ENCODE assay signal across 10 mouse cellular contexts in the genomic region with DNA sequence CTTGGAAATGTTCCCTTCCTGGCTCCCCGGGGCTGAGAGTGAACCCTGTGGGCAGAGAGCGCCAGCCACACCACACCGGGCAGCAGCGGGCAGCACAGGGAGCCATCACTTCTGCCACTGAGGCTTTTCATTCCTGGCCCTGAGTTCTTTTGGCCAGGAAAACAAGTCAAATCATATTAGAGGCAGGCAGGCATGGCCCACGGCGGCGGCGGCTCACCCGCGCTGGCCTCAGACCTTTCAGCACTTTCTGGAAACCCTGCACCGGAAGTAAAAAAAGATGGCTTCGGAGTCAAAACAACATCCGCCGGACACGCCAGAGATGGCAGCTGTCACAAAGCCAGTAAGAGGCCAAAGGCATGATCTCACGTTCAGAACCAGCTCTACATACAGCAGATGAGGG. TPM values are rescaled to one million over a fixed set of nuclear protein-coding genes. Genes with fewer than 3 reads are reported as not detected.
DNase-seq lines count a peak whose midpoint lies in the region; ATAC-seq lines count a peak whose summit lies in the region.
"Had no signal": no experiment of that assay in that cellular context is flagged by ENCODE, and none has a peak within 500 bp of the region (broad histone marks: within the 10 kb centered on the region; RNA-seq: fewer than 3 reads in every experiment).

No protein-coding gene starts in this region.

- no peaks in the 10 kb centered on the region for H3K27me3 ChIP-seq in kidney, embryonic 16.5 days (ENCODE audit: insufficient read depth, low read length)
- H3K27me3 ChIP-seq: forebrain, embryonic 12.5 days; midbrain, embryonic 12.5 days had no signal

- ATAC-seq in kidney, embryonic 16.5 days (ENCODE audit: low FRiP score, low TSS enrichment) = no peak
- ATAC-seq in inflammation-experienced regulatory T-cells, adult 6 months = no peak

- H3K4me2 ChIP-seq in kidney, embryonic 16.5 days (replicated peaks; ENCODE audit: low read depth, low read length) = no peak overlapping the region
- H3K4me2 ChIP-seq: forebrain, embryonic 12.5 days; midbrain, embryonic 12.5 days had no signal

- H3K4me1 ChIP-seq in kidney, embryonic 16.5 days (ENCODE audit: insufficient read depth, low read length) = peaks cover 16% of the 10 kb centered on the region

- H3K27ac ChIP-seq in kidney, embryonic 16.5 days (ENCODE audit: low read length) = no peak overlapping the region
- H3K27ac ChIP-seq: forebrain, embryonic 12.5 days; midbrain, embryonic 12.5 days had no signal

- peak; percentile 39 for DNase-seq in kidney, adult 18-20 months
- DNase-seq in cerebellum, postnatal 10 days = peak; percentile 52 to 74
- peak; percentile 53 for DNase-seq in heart, adult 8-10 months (ENCODE audit: low spot score)
- peak; percentile 51 for DNase-seq in kidney, postnatal 14 days
- DNase-seq in left cerebral cortex, adult 8-10 months (ENCODE audit: low spot score in 2 of 2) = no peak
- DNase-seq: right cerebral cortex, postnatal 25 days had no signal

- no peak overlapping the region for H3K9ac ChIP-seq in kidney, embryonic 16.5 days (replicated peaks; ENCODE audit: low read length)
- H3K9ac ChIP-seq: forebrain, embryonic 12.5 days; midbrain, embryonic 12.5 days had no signal

- WGBS in kidney, embryonic 16.5 days = 55% methylated on average over 16 of the region's 16 CpGs

- H3K4me3 ChIP-seq in kidney, embryonic 16.5 days (ENCODE audit: low read length) = no peak overlapping the region
- H3K4me3 ChIP-seq: forebrain, embryonic 12.5 days; midbrain, embryonic 12.5 days had no signal

- no peaks in the 10 kb centered on the region for H3K9me3 ChIP-seq in kidney, embryonic 16.5 days (ENCODE audit: low read length)
- H3K9me3 ChIP-seq: forebrain, embryonic 12.5 days; midbrain, embryonic 12.5 days had no signal

- no peaks in the 10 kb centered on the region for H3K36me3 ChIP-seq in kidney, embryonic 16.5 days (ENCODE audit: insufficient read depth, low read length)
- H3K36me3 ChIP-seq: forebrain, embryonic 12.5 days; midbrain, embryonic 12.5 days had no signal

RNA-seq across cellular contexts. Expression of a gene that starts 9.3 kb away (rescaled TPM):
- 19.3 and 19.8 TPM in 2 replicates for polyA plus RNA-seq in kidney, embryonic 16.5 days (2015; fragmentation: Nextera tagmentation; extraction: Ambion mirVana)
- total RNA-seq in heart, adult 8-10 months (2022) = 1 to 10 TPM; 2.2 to 3.6 (median 3.1) TPM
- polyA plus RNA-seq in inflammation-experienced regulatory T-cells, adult 6 months (2017; shearing (Covaris generic)) = 1 to 10 TPM; 2.6 to 5.2 (median 3.6) TPM
- total RNA-seq in left cerebral cortex, adult 8-10 months (2022) = 10 to 100 TPM; 11.8 to 13.6 (median 12.9) TPM

Comparison
In these comparisons a context has a peak if more than half of its experiments do, and no peak if none do; other contexts are left out.
1. DNase-seq: peak in kidney, adult 18-20 months (single experiment), cerebellum, postnatal 10 days (2 of 2), heart, adult 8-10 months (single experiment) and kidney, postnatal 14 days (single experiment); none in left cerebral cortex, adult 8-10 months (0 of 2).